Mouse (Mus musculus): ENCODE results near the gene Usp32.

DNA sequence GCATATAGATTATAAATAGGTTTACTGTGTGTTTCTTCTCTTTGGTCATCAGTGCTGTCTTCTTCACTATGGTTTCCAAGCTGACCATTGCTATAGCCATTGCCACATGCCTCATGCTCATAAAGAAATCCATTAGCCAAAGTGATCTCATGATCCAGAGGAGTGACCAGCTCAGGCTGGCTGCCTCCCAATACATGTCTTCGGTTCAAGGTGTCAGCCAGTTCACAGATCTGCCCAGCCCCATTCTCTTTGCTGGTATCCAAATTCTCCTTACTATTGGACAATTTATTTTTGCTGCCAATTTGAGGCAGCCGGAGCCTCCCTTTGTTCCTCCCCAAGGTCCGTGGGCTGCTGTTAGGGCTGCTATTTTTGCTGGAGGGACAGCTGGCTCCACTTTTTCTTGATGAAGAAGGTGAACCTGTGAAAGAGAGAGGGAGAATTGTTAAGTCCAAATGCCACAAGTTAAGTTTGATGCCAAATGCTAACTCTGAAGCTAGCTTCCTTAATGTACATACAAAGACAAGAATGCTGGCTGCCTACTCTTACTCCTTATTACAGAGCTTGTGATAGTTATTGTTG lies 151.5 kb downstream of the Usp32 start:
- TF ChIP-seq CTCF (IDR thresholded peaks at IDR 0.05; ENCODE audit: low read depth, low read length) (no peak), POLR2AphosphoS5 (IDR thresholded peaks at IDR 0.05; ENCODE audit: insufficient replicate concordance, low read depth, low read length) (no peak), TAL1 (conservative IDR thresholded peaks at IDR 0.05; ENCODE audit: low read depth, low read length) (no peak), GATA1 (IDR thresholded peaks at IDR 0.05; ENCODE audit: borderline replicate concordance, low read length) (no peak), GATA2 (IDR thresholded peaks at IDR 0.05; ENCODE audit: borderline replicate concordance, low read depth, low read length) (no peak)
